Mouse (Mus musculus): ENCODE data around the gene Akirin1. TPM values are rescaled to one million over a fixed set of nuclear protein-coding genes. Genes with fewer than 3 reads are reported as not detected.

The Akirin1 gene
- polyA plus RNA-seq, 2 experiments = 15.6 to 24.5 TPM

DNA sequence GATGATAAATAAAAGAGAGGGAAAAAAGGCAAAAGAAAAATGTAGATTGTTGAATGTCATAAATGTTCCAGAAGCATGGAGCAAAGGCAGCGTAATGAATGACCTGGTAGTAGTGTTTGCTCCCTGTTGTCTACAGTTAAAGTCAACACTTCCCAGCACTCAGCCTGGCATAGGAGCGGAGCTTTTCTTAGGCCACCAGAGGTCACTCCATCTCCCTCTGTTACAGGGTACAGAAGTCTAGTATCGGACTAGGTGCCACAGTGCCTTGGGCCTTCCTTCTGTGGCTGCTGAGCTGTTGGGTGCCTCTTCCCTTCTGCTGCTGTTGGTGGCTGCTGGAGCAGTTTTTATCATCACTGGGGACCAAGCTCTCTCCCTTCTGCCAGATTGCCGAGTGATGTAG is 8.2 kb upstream of the Akirin1 start:
- no peak overlapping the region for H3K4me2 ChIP-seq (ENCODE audit: low read depth)
- no peaks in the 10 kb centered on the region for H3K36me3 ChIP-seq (replicated peaks; ENCODE audit: control insufficient read depth, insufficient read depth, low read depth)
- WGBS (ENCODE audit: insufficient replicate concordance) = 45% methylated on average over 4 of the region's 4 CpGs
- no peaks in the 10 kb centered on the region for H3K27me3 ChIP-seq (ENCODE audit: control insufficient read depth, insufficient read depth, low read length)
- TF ChIP-seq CTCF (IDR thresholded peaks at IDR 0.05; ENCODE audit: low read depth) = peak; percentile 51
- TF ChIP-seq EP300 (IDR thresholded peaks at IDR 0.05; ENCODE audit: low read depth) = no peak
- ATAC-seq (ENCODE audit: insufficient read depth) = no peak
- H3K9ac ChIP-seq (replicated peaks) = no peak overlapping the region
- H3K4me1 ChIP-seq (replicated peaks; ENCODE audit: control insufficient read depth in 2 of 2, insufficient read depth in 2 of 2, low read length in 1 of 2) = no peaks in the 10 kb centered on the region
- H3K4me3 ChIP-seq (ENCODE audit: insufficient read depth in 1 of 2, low read depth in 2 of 2, low read length in 2 of 2) = no peak overlapping the region
- H3K27ac ChIP-seq = no peak overlapping the region
- DNase-seq (ENCODE audit: low read depth in 3 of 3, low spot score in 3 of 3) = no peak
- no peaks in the 10 kb centered on the region for H3K9me3 ChIP-seq (ENCODE audit: control insufficient read depth, low read length)

DNA sequence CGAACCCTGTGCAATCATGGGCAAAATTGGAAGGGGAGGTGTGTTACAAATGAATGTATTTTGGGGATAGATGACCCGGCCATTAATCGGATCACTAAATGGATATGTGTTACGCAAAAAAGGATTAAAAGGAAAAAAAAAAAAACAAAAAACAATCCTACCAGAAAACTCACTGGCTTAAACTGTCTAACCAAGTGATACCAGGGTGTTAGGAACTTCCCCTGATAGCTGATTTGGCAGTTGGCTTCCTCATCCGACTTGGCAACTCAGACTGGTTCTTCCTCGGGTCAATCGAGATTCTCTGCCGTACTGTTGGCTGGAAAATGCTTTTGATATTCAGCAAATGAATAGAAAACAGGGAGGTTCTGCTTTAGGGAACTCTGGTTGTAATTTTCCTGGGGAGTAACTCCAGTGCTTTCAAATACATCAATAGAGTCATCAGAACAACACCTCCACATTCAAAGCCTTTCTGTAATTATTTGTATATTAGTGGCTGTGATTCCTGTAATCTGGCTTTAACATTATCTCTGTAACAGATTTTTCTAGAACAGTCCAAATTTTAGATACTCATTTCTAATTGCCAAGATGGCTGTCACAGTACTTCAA is 665 bp upstream of the Akirin1 start:
- TF ChIP-seq EP300 (IDR thresholded peaks at IDR 0.05; ENCODE audit: low read depth) = no peak
- no peak for TF ChIP-seq CTCF (IDR thresholded peaks at IDR 0.05; ENCODE audit: low read depth)
- ATAC-seq (ENCODE audit: insufficient read depth) = no peak
- Histone ChIP-seq H3K9me3 (ENCODE audit: control insufficient read depth, low read length) (no peaks in the 10 kb centered on the region), H3K36me3 (replicated peaks; ENCODE audit: control insufficient read depth, insufficient read depth, low read depth) (no peaks in the 10 kb centered on the region), H3K9ac (replicated peaks) (peak overlapping the region; percentile 41), H3K4me1 (replicated peaks; ENCODE audit: control insufficient read depth in 2 of 2, insufficient read depth in 2 of 2, low read length in 1 of 2) (peaks cover 0 to 9% of the 10 kb centered on the region in 2 experiments; a peak in 3 of 4 replicates), H3K4me3 (ENCODE audit: insufficient read depth in 1 of 2, low read depth in 2 of 2, low read length in 2 of 2) (peak overlapping the region; percentile 54 to 69), H3K27me3 (ENCODE audit: control insufficient read depth, insufficient read depth, low read length) (no peaks in the 10 kb centered on the region; the same call in 1 of the 2 replicates), H3K4me2 (ENCODE audit: low read depth) (peak overlapping the region; percentile 88), H3K27ac (no peak overlapping the region)
- WGBS (ENCODE audit: insufficient replicate concordance) = 1% methylated on average over 8 of the region's 8 CpGs
- DNase-seq (ENCODE audit: low read depth in 3 of 3, low spot score in 3 of 3) = peak in 1 of 3 experiments; percentile 14

DNA sequence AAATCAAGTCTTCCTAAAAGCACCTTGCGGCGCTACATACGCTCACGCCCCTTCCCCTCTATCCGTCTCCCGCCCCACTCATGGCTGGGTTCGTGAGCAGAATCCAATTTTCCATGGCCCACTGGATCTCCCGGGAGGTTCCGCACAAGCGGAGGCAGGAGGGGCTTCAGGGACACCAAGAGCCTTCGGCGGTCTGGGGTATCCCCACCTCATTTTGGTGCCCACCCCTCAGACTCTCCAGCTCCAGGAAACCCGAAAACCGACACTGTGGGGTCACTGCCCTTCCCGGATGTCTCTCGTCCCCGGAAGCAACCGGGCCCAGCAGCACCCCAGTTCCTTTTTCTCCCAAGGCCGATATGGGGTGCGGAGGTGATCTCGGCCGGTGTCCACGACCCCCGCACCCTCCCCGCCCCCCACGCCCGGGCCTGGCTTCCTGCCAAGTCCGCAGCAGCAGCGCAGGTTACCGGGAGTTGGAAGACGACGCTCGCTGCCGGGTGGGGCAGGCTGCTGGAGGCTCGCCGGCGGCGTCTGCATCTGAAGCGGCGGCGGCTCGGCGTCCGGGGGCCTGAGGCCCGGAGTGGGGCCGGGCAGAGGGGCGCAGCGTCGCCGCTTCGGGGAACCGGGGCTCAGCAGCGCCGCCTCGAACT is 538 bp downstream of the Akirin1 start:
- H3K9me3 ChIP-seq (ENCODE audit: control insufficient read depth, low read length) = no peaks in the 10 kb centered on the region

DNA sequence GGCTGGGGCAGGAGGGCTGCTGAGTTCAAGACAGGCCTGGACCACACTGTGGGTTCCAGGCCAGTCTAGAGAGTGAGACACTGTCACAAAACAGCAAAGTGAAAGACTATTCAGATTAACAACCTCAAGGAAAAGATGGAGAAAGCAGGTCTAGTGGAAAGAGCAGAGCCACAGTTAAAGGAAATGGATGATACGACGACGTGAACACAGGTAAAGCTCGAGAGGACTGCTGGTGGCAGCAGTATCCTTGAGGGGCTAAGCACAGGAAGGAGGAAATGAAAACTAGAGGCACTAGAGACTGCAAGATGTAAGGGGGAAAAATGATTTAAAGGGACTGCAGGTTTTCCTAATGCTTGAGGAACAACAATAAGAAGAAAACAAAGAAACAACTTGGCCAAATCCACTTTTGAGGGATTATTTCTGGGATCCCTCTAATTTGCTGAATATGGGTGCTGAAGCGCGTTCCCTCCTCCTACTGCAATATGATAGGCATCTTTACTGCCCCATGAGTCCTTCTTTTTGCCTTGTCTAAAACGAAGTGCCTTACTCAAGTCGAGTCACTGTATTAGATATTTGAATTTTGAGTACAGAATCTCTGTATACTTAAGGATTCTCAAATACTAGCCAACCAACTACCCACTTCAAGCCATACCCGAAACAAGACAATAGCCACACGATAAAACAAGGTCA is 1.3 kb downstream of the Akirin1 start:
- Histone ChIP-seq H3K27ac (peak overlapping the region; percentile 12; the same call in 1 of the 2 replicates), H3K9ac (replicated peaks) (peak overlapping the region; percentile 75), H3K4me2 (ENCODE audit: low read depth) (peak overlapping the region; percentile 88), H3K9me3 (ENCODE audit: control insufficient read depth, low read length) (no peaks in the 10 kb centered on the region), H3K27me3 (ENCODE audit: control insufficient read depth, insufficient read depth, low read length) (no peaks in the 10 kb centered on the region; the same call in 1 of the 2 replicates), H3K4me3 (ENCODE audit: insufficient read depth in 1 of 2, low read depth in 2 of 2, low read length in 2 of 2) (peak overlapping the region; percentile 69 to 81), H3K36me3 (replicated peaks; ENCODE audit: control insufficient read depth, insufficient read depth, low read depth) (no peaks in the 10 kb centered on the region), H3K4me1 (replicated peaks; ENCODE audit: control insufficient read depth in 2 of 2, insufficient read depth in 2 of 2, low read length in 1 of 2) (peaks cover 0 to 11% of the 10 kb centered on the region in 2 experiments; a peak in 3 of 4 replicates)
- WGBS (ENCODE audit: insufficient replicate concordance) = 4% methylated on average over 10 of the region's 10 CpGs
- ATAC-seq (ENCODE audit: insufficient read depth) (no peak), DNase-seq (ENCODE audit: low read depth in 3 of 3, low spot score in 3 of 3) (peak in 1 of 3 experiments; percentile 27)
- no peak for TF ChIP-seq EP300 (IDR thresholded peaks at IDR 0.05; ENCODE audit: low read depth)
- TF ChIP-seq CTCF (IDR thresholded peaks at IDR 0.05; ENCODE audit: low read depth) = no peak

More for the DNA sequence above, 538 bp downstream of the Akirin1 start:
- no peaks in the 10 kb centered on the region; the same call in 1 of the 2 replicates for H3K27me3 ChIP-seq (ENCODE audit: control insufficient read depth, insufficient read depth, low read length)
- peak overlapping the region; percentile 69 to 81 for H3K4me3 ChIP-seq (ENCODE audit: insufficient read depth in 1 of 2, low read depth in 2 of 2, low read length in 2 of 2)
- H3K4me2 ChIP-seq (ENCODE audit: low read depth) = peak overlapping the region; percentile 88
- DNase-seq (ENCODE audit: low read depth in 3 of 3, low spot score in 3 of 3) = peak in 1 of 3 experiments; percentile 9
- peak overlapping the region; percentile 75 for H3K9ac ChIP-seq (replicated peaks)
- WGBS (ENCODE audit: insufficient replicate concordance) = under 1% methylated on average over 55 of the region's 55 CpGs
- peak overlapping the region; percentile 31 for H3K27ac ChIP-seq
- no peak for TF ChIP-seq EP300 (IDR thresholded peaks at IDR 0.05; ENCODE audit: low read depth)
- TF ChIP-seq CTCF (IDR thresholded peaks at IDR 0.05; ENCODE audit: low read depth) = no peak
- peaks cover 0 to 11% of the 10 kb centered on the region in 2 experiments; a peak in 3 of 4 replicates for H3K4me1 ChIP-seq (replicated peaks; ENCODE audit: control insufficient read depth in 2 of 2, insufficient read depth in 2 of 2, low read length in 1 of 2)
- H3K36me3 ChIP-seq (replicated peaks; ENCODE audit: control insufficient read depth, insufficient read depth, low read depth) = no peaks in the 10 kb centered on the region
- peak; percentile 81 for ATAC-seq (ENCODE audit: insufficient read depth)
